Mouse (Mus musculus): ENCODE results near the gene Tgfbr3.
"Not testable (repeated sequence)": the region's sequence is repeated elsewhere in the genome, so short reads cannot be mapped to it uniquely, and the experiment has no call there.

Gene Tgfbr3

DNA sequence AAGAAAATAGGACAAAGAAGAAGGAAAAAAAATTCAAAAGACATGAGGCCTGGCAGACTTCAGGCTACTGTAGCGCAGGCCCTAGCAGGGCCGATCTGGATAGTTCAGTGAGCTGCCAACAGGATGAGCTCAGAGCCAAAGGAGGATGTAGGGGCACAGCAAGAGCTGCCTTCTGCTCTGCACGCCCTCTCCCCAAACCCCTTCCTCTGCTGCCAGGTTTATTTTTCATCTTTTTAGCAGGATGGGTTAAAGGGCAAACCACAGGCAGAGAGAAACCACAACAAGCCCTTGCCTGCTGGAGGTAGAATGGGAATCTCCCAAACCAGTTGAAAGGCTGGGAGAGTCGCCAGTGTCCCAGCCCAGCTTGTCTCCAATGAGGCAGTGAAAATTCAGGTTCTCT, 10.2 kb downstream of the Tgfbr3 start:
- DNase-seq: peak; percentile 94

DNA sequence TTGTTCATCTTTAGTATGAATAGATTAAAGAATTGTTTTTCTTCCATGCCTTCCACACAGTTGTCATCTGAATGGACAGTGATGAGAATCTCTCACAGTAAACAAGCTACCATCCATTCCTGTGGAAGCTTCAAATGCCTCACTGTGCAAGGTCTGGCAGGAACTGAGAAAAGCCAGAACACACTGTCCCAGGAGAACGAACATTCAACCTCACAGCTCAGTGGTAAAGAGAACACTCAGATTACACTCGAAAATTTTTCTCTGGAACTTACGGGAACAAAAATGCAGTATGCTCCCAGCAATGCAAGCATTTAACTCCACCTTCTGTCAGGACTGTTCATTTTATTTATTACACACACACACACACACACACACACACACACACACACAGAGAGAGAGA, 13.2 kb downstream of the Tgfbr3 start:
- DNase-seq: no peak

DNA sequence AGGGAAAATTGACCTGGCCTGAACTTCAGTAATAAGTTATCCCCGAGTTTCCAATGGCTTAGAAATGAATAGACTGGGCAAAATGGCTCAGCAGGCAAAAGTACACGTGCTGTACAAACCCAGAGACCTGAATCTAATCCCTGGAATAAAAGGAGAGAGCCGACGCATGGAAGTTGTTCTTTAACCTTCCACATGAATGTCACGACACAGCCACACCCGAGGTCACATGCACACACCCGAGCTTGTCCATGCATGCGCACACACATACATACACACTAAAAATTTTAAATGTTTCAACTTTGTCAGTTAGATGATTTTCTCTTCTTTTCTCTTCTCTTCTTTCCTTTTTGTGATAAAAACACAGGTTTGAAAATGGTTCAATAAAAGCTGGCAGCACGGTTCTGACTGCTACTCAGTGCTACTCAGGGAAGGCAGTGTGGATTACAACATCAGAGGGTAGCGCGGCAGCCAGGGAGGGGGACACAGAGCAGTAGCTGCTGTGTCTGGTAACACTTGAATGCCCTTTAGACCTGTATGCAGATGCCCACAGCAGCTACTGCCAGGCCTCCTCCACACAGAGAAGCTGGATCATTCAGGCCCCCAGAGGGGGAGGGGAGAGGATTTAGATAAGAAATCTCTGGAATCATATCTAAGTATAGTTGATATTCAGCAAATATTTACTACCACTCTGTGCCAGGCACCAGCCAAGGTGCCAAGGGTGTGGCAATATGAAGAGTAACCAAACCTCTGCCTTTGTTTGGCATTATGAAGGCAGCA, 17.0 kb downstream of the Tgfbr3 start:
- peak; percentile 12 for DNase-seq

GRCm38 (mm10) chr5:107269006-107269328, 20.5 kb downstream of the Tgfbr3 start:
- no peak for DNase-seq

GRCm38 (mm10) chr5:107268121-107269005, 21.1 kb downstream of the Tgfbr3 start:
- peak; percentile 30 for DNase-seq

- no peak for DNase-seq
Measured at GRCm38 (mm10) chr5:107266566-107266965, 22.9 kb downstream of the Tgfbr3 start.

DNA sequence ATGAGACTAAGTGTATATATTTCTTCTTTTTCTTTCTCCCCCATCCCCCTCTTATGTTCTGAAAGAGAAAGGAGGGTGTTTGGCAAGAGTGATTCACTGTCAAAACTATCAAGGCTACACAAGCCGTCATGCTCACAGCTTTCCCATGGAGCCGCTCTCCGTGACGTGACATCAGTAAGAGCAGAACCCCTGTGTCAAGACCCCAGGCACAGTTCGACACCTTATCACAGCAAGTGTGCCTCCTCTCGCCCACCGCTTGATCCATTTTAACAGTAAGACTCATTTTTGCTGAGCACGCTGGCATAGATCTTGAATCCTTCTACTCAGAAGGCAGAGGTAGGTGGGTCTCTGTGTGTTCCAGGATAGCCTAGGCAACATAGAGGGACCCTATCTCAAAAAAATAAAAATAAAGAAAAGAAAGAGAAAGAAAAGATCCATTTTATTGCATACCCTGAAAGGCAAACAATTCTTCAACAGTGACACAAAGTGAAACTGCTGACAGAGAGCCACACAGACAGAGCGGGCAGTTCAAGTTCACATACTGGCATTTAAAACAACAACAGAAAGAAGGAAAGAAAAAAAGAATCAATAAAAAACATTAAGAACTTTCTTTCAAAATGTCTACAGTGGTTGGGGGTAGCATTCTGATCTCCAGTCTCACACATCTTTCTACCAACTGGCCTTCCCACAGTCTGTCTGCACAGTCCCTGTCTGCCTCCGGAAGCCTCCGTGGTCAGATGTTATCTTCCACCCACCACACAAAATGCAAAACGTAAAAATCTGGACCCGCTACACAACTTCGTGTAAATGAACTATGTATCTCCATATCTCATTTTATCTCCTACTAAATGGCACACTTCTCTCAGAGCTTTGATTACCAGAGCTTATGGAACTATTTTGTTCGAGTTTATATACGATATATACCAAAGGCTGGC, 24.7 kb downstream of the Tgfbr3 start:
- no peak for DNase-seq

DNA sequence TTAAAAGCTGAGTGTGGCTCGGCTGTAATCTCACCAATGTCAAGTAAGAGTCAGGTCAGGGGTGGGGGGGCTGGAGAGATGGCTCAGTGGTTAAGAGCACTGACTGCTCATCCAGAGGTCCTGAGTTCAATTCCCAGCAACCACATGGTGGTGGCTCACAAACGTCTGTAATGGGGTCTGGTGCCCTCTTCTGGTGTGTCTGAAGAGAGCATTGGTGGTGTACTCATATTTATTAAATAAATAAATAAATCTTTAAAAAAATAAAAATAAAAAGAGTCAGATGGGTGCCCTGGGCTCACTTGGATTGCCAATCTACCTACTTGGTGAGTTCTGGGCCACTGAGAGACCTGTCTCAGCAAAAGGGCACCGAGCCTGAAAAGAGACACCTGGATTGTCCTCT, 25.6 kb downstream of the Tgfbr3 start:
- no peak for DNase-seq

DNA sequence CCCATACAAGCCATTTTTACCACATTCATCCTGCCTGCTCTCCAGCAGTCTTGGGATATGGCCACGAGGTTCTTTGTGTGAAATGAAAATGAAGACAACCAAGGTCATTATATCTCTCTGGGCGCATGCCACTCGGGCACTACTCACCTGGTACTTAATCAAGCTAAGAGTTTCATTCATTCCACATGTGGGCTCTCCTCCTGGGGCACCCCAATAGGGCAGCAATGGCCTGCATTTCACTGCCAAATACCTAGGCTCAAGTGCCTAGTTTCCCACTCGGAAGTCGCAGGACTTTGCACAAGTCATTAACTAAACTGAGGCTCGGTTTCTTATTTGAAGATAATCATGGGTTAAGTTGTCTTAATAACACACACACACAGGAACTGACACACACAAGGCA, 27.5 kb downstream of the Tgfbr3 start:
- DNase-seq: no peak

DNA sequence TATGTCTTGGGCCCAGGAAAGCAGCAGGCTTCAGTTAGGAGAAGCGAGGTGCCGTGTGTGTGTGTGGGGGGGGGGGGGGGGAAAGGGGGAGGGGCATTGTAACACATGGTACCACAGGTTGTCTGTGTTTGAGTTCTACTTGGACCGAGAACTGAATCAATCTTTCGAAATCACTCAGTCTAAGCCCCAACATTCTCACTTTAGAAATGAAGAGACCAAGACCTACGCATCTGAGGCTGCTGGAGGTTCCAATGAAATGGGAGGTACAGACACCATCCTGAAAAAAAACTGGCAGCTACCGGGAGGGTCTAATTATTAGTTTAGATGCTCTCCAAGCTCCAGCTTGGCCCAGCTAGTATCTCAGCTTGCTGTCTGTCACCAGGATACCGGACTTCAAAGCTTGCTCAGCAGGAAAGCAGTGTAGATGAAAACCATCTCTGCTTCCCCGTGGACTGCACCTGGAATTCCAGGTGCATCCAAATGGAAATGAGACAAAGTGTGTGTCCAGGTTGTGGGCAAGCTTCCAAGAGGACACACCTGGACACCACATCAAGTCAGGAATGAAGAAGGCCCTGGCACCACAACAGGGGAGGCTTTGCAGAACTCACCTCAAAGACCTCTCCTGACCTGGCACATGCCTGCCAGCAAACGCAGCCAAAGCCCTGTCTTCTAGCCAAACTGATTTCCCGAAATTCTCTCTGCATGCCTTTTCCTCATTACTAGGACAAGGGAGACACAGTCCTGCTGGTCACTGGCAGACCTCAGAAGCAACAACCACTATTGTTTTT, 28.5 kb downstream of the Tgfbr3 start:
- DNase-seq: peak; percentile 85

- DNase-seq: no peak
Measured at GRCm38 (mm10) chr5:107259487-107260040, 29.9 kb downstream of the Tgfbr3 start.

DNA sequence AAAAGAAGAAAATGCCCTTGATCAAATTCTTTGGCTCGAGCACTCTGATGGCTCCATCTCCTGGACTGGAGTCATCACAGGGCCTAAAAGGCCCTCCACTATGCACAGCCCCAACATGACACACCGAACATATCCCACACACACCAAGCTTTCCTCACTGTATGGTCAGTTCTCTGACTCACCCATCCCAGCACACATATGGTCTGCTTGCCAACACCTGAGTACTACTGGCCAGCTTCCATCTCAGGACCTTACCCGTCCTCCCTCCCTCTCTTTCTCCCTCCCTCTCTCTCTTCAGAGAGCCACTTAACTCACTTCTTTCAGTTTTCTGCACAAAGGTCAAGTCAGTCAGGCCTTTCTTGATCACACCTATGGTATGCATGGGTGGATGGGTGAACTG, 36.0 kb downstream of the Tgfbr3 start:
- DNase-seq: no peak

DNA sequence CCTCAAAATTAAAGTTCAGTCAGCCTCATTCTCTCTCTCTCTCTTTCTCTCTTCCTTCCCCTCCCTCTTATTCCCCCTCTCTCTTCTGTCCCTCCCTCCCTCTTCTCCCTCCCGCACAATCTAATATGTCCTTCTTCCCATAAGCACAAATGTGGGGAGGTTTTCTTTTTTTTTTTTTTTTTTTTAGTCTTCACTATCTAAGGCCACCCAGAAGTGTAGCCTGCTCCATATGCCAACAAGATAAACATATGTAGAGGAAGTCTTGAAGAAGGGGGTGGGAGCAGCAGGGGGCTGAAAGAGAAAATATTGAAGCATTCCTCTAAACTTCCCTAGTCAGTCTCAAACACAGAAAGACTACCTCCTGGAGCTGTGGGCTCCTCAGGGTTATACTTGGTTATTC, 37.0 kb downstream of the Tgfbr3 start:
- no peak for DNase-seq

GRCm38 (mm10) chr5:107251751-107252305, 37.6 kb downstream of the Tgfbr3 start:
- DNase-seq: peak; percentile 54

DNA sequence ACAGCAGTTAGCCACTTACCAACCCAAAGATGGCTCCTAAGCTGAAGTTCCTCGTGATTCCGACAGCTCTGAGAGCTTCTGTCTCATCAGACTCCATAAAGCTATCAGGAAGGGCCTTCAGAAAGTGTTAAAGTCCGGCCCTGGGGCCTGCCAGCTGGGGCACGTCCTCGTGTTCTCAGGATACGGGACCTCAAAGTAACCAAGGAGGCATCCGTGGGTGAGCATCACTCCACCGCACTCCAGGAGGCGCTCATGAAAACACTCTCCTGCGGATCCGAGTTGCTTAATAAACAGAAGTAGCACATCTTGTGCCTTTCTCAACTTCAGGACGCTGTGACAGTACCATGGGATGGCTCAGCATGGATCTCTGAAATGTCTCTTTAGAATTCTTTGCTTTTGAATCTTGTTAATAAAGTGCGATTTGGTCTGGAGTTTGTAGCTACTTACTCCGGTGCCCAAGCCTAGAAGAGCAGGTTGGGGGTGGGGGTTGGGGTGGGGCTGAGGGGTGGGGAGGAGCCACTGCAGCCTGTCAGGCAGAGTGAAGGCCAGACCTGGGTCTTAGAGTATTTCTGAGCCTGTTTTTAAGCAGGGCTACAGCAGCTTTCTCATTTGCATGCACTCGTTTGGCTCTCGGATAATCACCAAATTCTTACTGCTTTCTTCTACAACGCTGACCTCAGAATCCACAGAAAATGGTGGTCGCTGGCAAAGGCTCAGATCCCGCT, 38.7 kb downstream of the Tgfbr3 start:
- DNase-seq: no peak

DNA sequence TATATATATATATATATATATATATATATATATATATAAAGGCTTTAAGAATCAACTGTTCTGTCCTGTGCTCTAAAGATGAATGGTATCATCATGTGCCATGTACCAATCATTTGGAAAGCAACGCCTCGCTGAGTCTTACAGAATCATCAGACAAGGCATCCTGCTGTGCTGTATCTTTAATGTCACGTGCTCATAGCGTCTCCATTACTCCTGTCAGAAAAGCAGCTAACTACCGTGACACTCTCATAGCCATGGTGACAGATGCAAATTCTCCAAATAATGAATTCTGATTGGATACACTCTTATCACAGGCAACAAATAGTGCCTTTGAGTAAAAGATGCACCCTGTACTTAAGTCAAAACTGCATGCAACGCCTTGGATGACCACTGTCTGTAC, 40.7 kb downstream of the Tgfbr3 start:
- no peak for DNase-seq

- DNase-seq: not testable (repeated sequence)
Measured at GRCm38 (mm10) chr5:107248302-107248701, 41.1 kb downstream of the Tgfbr3 start.

DNA sequence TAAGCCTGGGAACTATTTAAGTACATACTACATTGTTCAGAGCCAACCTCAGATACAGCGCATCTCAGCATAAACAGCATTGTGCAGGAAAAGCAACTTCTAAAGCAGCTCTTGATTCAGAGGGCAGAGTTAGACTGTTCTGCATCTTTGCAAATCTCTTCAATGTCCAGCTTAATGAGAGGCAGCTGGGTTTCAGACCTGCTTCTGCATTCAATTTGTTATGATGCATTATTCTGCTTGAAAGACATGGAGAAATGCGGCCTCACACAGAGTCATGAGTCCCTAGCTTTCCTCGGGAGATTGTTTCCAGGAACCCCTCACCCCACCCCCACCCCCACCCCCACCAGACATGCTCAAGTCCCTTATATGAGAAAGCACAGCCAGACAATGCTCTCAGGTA, 41.6 kb downstream of the Tgfbr3 start:
- DNase-seq: no peak

DNA sequence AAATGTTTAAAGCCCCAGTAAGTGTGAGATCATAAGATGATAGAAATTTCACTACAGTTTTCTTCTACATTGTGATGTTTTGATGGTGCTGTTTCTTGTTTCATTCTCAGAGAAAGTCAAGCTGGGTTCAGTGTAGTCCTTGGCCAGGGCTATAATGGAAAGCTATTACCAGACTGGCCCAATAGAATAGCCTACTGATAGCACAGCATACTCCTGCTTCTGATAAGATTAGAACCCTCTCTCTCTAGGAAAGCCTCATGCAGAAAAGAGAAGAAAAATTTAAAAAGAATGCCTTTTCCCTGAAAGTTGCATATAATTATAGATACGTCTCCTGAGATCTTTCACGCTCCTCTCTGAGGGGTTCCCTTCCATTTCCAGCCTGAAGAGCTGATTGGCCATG, 46.0 kb downstream of the Tgfbr3 start:
- no peak for DNase-seq

DNA sequence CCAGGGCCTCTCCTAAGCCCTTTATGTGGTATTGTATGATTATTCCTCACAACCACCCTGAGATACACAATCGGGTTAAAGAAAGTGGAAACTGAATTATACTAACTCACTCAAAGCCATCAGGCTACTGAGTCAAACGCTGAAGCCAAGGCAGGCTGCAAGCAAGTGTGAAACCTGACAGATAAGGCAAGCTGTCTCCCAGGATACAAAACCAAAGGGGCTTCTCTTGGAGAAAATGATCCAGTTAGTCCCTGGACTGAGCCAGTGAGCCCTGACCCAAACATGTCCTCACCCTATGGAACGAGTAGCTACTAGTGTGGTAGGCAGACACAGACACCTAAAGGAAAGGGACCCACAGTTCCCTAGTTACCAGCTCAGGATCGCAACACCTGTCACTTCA, 46.4 kb downstream of the Tgfbr3 start:
- no peak for DNase-seq

DNA sequence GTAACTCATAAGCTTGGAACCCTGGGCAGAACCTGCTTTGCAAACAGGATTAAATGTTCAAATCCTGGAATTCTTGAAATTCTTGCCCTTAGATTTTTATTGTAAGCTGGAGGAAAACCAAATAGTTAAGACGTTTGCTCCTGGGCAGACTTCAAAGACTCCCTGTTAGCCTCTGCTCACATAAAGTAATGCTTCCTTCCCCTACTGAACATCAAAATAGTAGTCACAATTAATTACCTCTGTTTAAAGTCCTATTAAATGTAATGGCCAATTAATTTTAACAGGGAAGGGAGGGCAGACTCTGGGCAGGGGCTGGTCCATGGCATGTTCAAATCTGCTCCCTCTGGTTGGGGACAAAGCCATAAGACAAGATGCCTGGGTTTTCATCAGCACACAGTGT, 49.2 kb downstream of the Tgfbr3 start:
- no peak for DNase-seq
